Mouse (Mus musculus) forebrain, embryonic 10.5 days (tissue): ENCODE measurements around the gene Herc1. TPM values are rescaled to one million over a fixed set of nuclear protein-coding genes. Genes with fewer than 3 reads are reported as not detected.

Source experiments
- DNase-seq: peaks from one replicate; pipeline ENCODE4 v3.0.0-alpha.2; 2017; ENCODE audit warnings: low spot score; ENCODE audit errors: extremely low spot score
- H3K27ac ChIP-seq: fragments of 300-500 bp; sonication (generic); 2 replicates; pipeline ENCODE4 v1.5.1; 2016; ENCODE audit warnings: mild to moderate bottlenecking
- H3K27me3 ChIP-seq: fragments of 300-500 bp; sonication (generic); 2 replicates; pipeline ENCODE4 v1.6.1; 2016; ENCODE audit warnings: mild to moderate bottlenecking; ENCODE audit not compliant: poor library complexity, severe bottlenecking
- H3K36me3 ChIP-seq: fragments of 300-500 bp; sonication (generic); replicated peaks from 2 replicates; pipeline ENCODE4 v1.6.1; 2016; ENCODE audit warnings: mild to moderate bottlenecking, moderate library complexity
- H3K4me1 ChIP-seq: fragments of 300-500 bp; sonication (generic); 2 replicates; pipeline ENCODE4 v1.6.1; 2016
- H3K4me3 ChIP-seq: fragments of 300-500 bp; sonication (generic); 2 replicates; pipeline ENCODE4 v1.5.1; 2016; ENCODE audit warnings: mild to moderate bottlenecking, moderate library complexity
- H3K9me3 ChIP-seq: fragments of 300-500 bp; sonication (generic); 2 replicates; pipeline ENCODE4 v1.6.1; 2016; ENCODE audit warnings: mild to moderate bottlenecking, moderate library complexity
- WGBS: fragments of 180-500 bp; shearing (Covaris S2); methylation state at CpG from one replicate; pipeline ENCODE4 v1.1.7; 2016; 5-methylcytosine and 5-hydroxymethylcytosine counted together
- polyA plus RNA-seq: library from polyadenylated mRNA; unstranded; fragments of >200 nt; fragmentation: Nextera tagmentation; extraction: Ambion mirVana; gene quantifications from 2 replicates; pipeline ENCODE4 v1.2.1, GENCODE M21; 2016

The Herc1 gene
- polyA plus RNA-seq, 1 experiment from 2014 or later: 31.6 TPM

GRCm38 (mm10) chr9:66477785-66478184, 127.5 kb downstream of the Herc1 start:
- DNase-seq: no peak
- Histone ChIP-seq H3K27ac (no peak overlapping the region), H3K9me3 (no peaks in the 10 kb centered on the region), H3K4me1 (no peaks in the 10 kb centered on the region), H3K4me3 (no peak overlapping the region), H3K36me3 (peaks cover 85% of the 10 kb centered on the region), H3K27me3 (no peaks in the 10 kb centered on the region)
- 84% methylated on average over 2 of the region's 2 CpGs for WGBS

DNA sequence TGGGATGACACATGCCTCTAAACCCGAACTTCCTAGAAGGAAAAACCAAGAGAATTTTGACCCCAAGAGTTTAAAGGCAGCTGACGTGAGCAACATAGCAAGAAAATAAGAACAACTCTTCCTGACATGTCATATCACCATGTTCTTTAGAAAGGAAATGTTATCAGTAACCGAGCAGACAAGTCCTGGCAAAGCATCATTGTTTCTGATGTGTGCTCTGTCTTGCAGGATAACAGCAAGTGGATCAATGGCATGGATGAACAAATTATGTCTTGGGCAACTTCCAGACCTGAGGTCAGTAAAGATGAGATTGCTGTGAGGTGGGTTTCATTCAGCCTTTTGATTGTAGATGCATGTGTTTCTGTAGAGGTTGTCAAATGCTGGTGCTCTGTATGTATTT, 133.2 kb downstream of the Herc1 start:
- 89% methylated on average over 3 of the region's 3 CpGs for WGBS
- no peak overlapping the region for H3K27ac ChIP-seq

DNA sequence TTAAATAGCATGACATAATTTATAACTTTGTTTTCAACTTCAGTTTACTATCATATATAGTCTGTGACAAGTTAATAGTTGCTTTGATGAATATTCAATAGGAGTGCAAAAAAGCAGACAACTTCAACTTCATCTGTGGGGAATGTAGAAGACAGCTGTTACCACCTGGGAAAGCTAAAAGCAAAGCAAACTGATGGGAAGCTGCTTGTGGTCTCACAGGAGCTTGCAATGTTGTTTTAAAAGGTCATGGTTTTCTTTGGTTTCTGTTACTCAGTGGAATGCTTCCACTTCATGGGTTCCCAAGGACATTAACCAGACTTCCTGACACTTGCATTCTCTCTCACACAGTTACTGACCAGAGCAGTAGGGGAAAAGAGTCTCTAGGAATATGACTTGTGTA, 138.5 kb downstream of the Herc1 start:
- Histone ChIP-seq H3K4me1 (no peaks in the 10 kb centered on the region), H3K36me3 (peaks cover 99% of the 10 kb centered on the region), H3K27ac (no peak overlapping the region), H3K9me3 (no peaks in the 10 kb centered on the region), H3K27me3 (no peaks in the 10 kb centered on the region), H3K4me3 (no peak overlapping the region)
- no peak for DNase-seq

More for the DNA sequence above, 133.2 kb downstream of the Herc1 start:
- H3K4me1 ChIP-seq: no peaks in the 10 kb centered on the region
- no peaks in the 10 kb centered on the region for H3K27me3 ChIP-seq
- no peaks in the 10 kb centered on the region for H3K9me3 ChIP-seq
- peaks cover 90% of the 10 kb centered on the region for H3K36me3 ChIP-seq
- H3K4me3 ChIP-seq: no peak overlapping the region
- DNase-seq: no peak

DNA sequence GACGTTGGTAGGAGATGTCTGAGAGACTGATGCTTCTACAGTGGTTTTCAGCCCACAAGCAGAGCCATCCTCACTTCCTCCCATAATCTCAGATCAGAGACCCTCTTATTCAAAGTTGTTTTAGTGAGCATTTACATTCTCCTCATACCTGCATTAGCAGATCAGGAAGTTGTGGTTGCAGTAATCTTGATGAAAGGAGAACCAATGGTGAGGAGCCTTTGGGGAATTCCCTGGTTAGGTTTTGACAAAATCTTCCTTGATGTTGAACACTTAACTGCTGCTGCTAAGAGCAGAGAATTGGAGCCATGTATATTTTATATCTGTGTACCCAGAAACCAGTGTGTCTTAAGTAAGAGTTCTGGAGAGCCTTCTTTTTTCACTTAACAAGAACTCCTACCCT, 142.1 kb downstream of the Herc1 start:
- H3K36me3 ChIP-seq: peaks cover 99% of the 10 kb centered on the region

GRCm38 (mm10) chr9:66493992-66494391, 143.7 kb downstream of the Herc1 start:
- Histone ChIP-seq H3K27ac (no peak overlapping the region), H3K36me3 (peaks cover 99% of the 10 kb centered on the region)

More for the DNA sequence above, 142.1 kb downstream of the Herc1 start:
- H3K9me3 ChIP-seq: no peaks in the 10 kb centered on the region
- no peaks in the 10 kb centered on the region for H3K4me1 ChIP-seq
- H3K27ac ChIP-seq: no peak overlapping the region
- H3K27me3 ChIP-seq: no peaks in the 10 kb centered on the region
- H3K4me3 ChIP-seq: no peak overlapping the region
- 96% methylated on average over 1 of the region's 1 CpGs for WGBS
- DNase-seq: no peak

GRCm38 (mm10) chr9:66501248-66501647, 151.0 kb downstream of the Herc1 start:
- H3K36me3 ChIP-seq: peaks cover 91% of the 10 kb centered on the region
- WGBS: 83% methylated on average over 2 of the region's 2 CpGs
- H3K27me3 ChIP-seq: no peaks in the 10 kb centered on the region
- H3K9me3 ChIP-seq: no peaks in the 10 kb centered on the region
- no peak overlapping the region for H3K4me3 ChIP-seq
- peaks cover 41% of the 10 kb centered on the region for H3K4me1 ChIP-seq
- DNase-seq: no peak
- H3K27ac ChIP-seq: no peak overlapping the region

More at GRCm38 (mm10) chr9:66493992-66494391, 143.7 kb downstream of the Herc1 start:
- no peaks in the 10 kb centered on the region for H3K4me1 ChIP-seq
- no peak overlapping the region for H3K4me3 ChIP-seq
- no peak for DNase-seq
- no peaks in the 10 kb centered on the region for H3K9me3 ChIP-seq
- no peaks in the 10 kb centered on the region for H3K27me3 ChIP-seq

- DNase-seq: no peak
- H3K9me3 ChIP-seq: no peaks in the 10 kb centered on the region
- 77% methylated on average over 4 of the region's 4 CpGs for WGBS
- H3K4me3 ChIP-seq: no peak overlapping the region
- peak overlapping the region; percentile 87 for H3K27ac ChIP-seq
- H3K36me3 ChIP-seq: peaks cover 91% of the 10 kb centered on the region
- H3K27me3 ChIP-seq: no peaks in the 10 kb centered on the region
- H3K4me1 ChIP-seq: peaks cover 62% of the 10 kb centered on the region
These were observed 153.7 kb downstream of the Herc1 start for GRCm38 (mm10) chr9:66503879-66504411.

GRCm38 (mm10) chr9:66504518-66504917, 154.3 kb downstream of the Herc1 start:
- WGBS: 93% methylated on average over 13 of the region's 13 CpGs
- H3K4me1 ChIP-seq: peaks cover 67% of the 10 kb centered on the region
- no peak overlapping the region for H3K4me3 ChIP-seq
- peak overlapping the region; percentile 87; the same call in 1 of the 2 replicates for H3K27ac ChIP-seq
- no peaks in the 10 kb centered on the region for H3K27me3 ChIP-seq
- H3K36me3 ChIP-seq: peaks cover 91% of the 10 kb centered on the region
- DNase-seq: no peak
- H3K9me3 ChIP-seq: no peaks in the 10 kb centered on the region

DNA sequence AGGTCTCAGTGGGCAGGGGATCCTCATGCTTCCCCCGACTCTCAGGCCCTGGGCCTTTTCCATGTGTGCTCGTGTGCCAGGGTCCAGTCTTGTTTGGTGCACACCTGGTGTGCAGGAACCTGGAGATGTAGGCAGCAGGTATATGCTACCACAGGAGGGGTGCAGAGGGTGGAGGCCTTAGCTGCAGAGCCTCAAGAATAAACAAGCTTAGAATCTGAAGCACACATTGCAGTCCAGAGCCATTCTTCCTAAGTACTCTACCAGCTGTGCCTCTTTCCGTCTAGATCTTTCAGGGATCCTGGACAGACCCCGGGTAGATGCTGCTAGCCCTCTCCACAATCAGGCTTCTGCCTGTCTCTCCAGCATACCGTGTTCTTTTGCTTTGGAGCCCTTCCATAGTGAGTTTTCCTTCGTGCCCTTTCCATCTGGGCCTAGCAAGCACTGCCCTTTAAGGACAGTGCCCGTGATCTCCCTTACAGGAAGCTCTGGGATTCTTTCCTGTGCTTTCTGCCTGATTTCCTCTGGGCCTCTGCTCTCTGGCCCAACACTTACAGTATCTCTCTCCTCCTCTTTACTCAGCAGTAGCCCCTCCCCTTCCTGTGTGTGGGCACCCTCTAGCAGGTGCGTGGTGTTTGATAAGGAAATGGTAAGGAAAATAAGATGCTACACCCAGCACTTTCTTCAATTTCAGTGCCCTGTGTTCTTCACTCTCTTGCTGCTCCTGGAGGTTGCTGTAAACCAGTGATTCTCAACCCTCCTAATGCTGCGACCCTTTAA, 155.1 kb downstream of the Herc1 start:
- peaks cover 92% of the 10 kb centered on the region for H3K36me3 ChIP-seq
- 70% methylated on average over 9 of the region's 9 CpGs for WGBS
- no peaks in the 10 kb centered on the region for H3K9me3 ChIP-seq
- peak overlapping the region; percentile 87 for H3K27ac ChIP-seq
- no peak for DNase-seq
- no peaks in the 10 kb centered on the region for H3K27me3 ChIP-seq
- peaks cover 75% of the 10 kb centered on the region for H3K4me1 ChIP-seq
- no peak overlapping the region; the same call in 1 of the 2 replicates for H3K4me3 ChIP-seq

DNA sequence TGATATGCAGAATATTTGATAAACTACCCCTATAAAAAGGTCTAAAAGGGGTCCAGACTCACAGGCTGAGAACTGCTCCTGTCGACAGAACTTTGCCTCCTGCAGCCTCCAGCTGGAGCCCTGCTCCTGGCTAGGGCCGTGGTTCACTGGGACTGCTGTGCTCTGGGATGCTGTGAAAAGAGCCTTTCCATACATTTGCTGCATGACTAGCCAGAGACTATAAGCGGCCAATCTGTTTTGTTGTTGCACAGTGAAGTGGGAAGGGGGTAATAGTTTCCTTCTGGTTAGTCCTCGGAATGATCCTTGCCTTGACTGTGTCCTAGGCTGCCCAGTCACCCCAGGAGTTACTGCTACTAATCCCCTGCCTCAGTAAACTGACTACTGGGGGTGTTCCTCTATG, 155.8 kb downstream of the Herc1 start:
- WGBS: 17% methylated on average over 4 of the region's 4 CpGs
- Histone ChIP-seq H3K27ac (peak overlapping the region; percentile 87), H3K36me3 (peaks cover 87% of the 10 kb centered on the region), H3K9me3 (no peaks in the 10 kb centered on the region), H3K4me3 (no peak overlapping the region), H3K4me1 (peaks cover 82% of the 10 kb centered on the region), H3K27me3 (no peaks in the 10 kb centered on the region)
- DNase-seq: peak; percentile 71

GRCm38 (mm10) chr9:66506424-66506823, 156.2 kb downstream of the Herc1 start:
- Histone ChIP-seq H3K4me3 (no peak overlapping the region), H3K4me1 (peaks cover 86% of the 10 kb centered on the region), H3K27ac (peak overlapping the region; percentile 87), H3K9me3 (no peaks in the 10 kb centered on the region), H3K27me3 (no peaks in the 10 kb centered on the region), H3K36me3 (peaks cover 83% of the 10 kb centered on the region)
- DNase-seq: no peak

GRCm38 (mm10) chr9:66507684-66508083, 157.4 kb downstream of the Herc1 start:
- Histone ChIP-seq H3K9me3 (no peaks in the 10 kb centered on the region), H3K36me3 (peaks cover 71% of the 10 kb centered on the region), H3K4me1 (peaks cover 92% of the 10 kb centered on the region), H3K27me3 (no peaks in the 10 kb centered on the region), H3K27ac (0 out of 2 replicates have a peak overlapping the region, but pooled peaks have one; percentile 21), H3K4me3 (no peak overlapping the region)
- DNase-seq: no peak
- WGBS: 88% methylated on average over 3 of the region's 3 CpGs

DNA sequence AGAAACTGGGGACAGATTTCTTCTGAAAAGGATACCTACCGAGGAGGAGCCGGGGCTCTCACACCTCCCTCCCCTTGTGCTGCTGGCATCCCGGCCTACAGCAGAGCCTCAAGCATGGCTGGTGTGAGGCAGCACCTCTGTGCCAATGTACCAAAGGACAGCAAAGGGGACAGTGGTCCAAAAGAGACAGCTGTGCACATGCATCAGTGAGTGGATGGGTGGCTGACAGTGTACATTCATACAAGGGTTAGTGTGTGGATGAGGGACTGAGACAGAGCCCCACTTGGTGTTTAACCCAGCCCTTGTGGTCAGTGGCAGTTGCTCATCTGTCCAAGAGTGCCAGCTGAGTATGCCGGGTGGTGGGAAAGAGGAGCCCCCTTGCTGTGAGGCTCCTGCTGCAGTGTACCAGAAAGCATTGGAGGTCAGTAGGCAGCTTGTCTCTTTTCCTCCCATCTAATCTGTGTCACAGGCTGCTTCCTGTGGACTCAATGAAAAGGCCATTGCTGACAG, 158.7 kb downstream of the Herc1 start:
- WGBS: 83% methylated on average over 4 of the region's 4 CpGs
- no peak overlapping the region for H3K4me3 ChIP-seq
- H3K27me3 ChIP-seq: no peaks in the 10 kb centered on the region
- H3K4me1 ChIP-seq: peaks cover 93% of the 10 kb centered on the region
- H3K27ac ChIP-seq: peak overlapping the region; percentile 53; the same call in 1 of the 2 replicates
- H3K36me3 ChIP-seq: peaks cover 72% of the 10 kb centered on the region
- DNase-seq: no peak
- H3K9me3 ChIP-seq: no peaks in the 10 kb centered on the region
